Mouse (Mus musculus) cortical plate, adult 2 months (tissue): ENCODE results near the gene Slc7a5. TPM values are rescaled to one million over a fixed set of nuclear protein-coding genes. Genes with fewer than 3 reads are reported as not detected.

Source experiments
- H3K27ac ChIP-seq: fragments of 200-500 bp; 2 replicates; pipeline ENCODE4 v1.5.1; 2012; ENCODE audit warnings: low read length, control low read depth, inconsistent platforms; ENCODE audit not compliant: insufficient read depth
- H3K4me1 ChIP-seq: fragments of 200-500 bp; 2 replicates; pipeline ENCODE4 v1.6.1; 2011; ENCODE audit warnings: low read length; ENCODE audit not compliant: control insufficient read depth, insufficient read depth
- H3K4me3 ChIP-seq: fragments of 200-500 bp; 2 replicates; pipeline ENCODE4 v1.5.1; 2011; ENCODE audit warnings: mild to moderate bottlenecking, low read length, control low read depth; ENCODE audit not compliant: insufficient read depth
- CTCF ChIP-seq: fragments of 200-500 bp; IDR thresholded peaks from 2 replicates; pipeline ENCODE4 v1.5.1; 2011; ENCODE audit warnings: mild to moderate bottlenecking, control low read depth, low read length; ENCODE audit not compliant: insufficient read depth; ENCODE audit errors: extremely low read depth
- POLR2A ChIP-seq: fragments of 200-500 bp; IDR thresholded peaks from 2 replicates; pipeline ENCODE4 v1.6.1; 2011; ENCODE audit warnings: mild to moderate bottlenecking, low read length, control low read depth; ENCODE audit not compliant: insufficient read depth; ENCODE audit errors: extremely low read depth
- polyA plus RNA-seq: library from polyadenylated mRNA; depleted of rRNA; stranded (reverse); fragments of >200 nt; gene quantifications from 2 replicates; pipeline ENCODE4 v1.2.3, GENCODE M21; 2012

The Slc7a5 gene
- polyA plus RNA-seq, 1 experiment = 74.1 TPM

DNA sequence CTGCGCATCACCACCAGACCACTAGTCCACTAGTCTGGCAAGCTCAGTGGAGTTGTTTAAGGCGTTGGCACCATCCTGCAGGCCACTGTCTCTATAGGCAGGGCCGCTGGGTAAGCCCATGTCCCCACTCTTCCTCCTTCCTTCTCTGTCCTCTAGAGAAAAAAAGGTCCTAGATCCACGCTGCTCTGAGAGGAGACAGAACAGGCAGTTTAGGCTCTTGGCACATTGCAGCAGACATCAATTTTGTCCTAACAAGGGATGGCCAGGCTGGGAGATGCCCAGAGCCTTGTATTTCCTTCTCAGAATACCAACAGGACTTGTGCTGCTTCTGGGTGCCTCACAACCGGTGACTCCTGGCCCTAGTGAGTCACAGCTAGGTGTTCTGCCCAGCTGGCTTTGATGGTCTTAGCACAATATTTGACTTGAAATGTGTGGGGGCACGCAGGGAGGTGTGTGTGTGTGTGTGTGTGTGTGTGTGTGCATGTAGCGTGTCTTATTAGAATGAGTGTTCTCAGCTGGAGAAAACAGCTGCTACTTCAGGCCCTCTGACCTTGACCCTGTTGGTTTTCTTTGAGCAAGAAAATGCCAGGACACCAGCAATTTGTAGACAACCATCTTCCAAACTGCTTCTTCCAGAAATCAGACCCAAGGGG is 29.5 kb downstream of the Slc7a5 start:
- Histone ChIP-seq H3K27ac (no peak overlapping the region), H3K4me1 (peaks cover 6% of the 10 kb centered on the region), H3K4me3 (no peak overlapping the region)
- TF ChIP-seq CTCF (no peak), POLR2A (no peak)

- H3K4me3 ChIP-seq = no peak overlapping the region
- H3K4me1 ChIP-seq = peaks cover 6% of the 10 kb centered on the region
- no peak overlapping the region for H3K27ac ChIP-seq
- TF ChIP-seq CTCF = no peak
- TF ChIP-seq POLR2A = no peak
Measured at GRCm38 (mm10) chr8:121877212-121877611, 30.3 kb downstream of the Slc7a5 start.

GRCm38 (mm10) chr8:121875517-121875916 is 32.0 kb downstream of the Slc7a5 start:
- Histone ChIP-seq H3K4me1 (peaks cover 6% of the 10 kb centered on the region), H3K27ac (no peak overlapping the region), H3K4me3 (no peak overlapping the region)
- TF ChIP-seq CTCF (no peak), POLR2A (no peak)

DNA sequence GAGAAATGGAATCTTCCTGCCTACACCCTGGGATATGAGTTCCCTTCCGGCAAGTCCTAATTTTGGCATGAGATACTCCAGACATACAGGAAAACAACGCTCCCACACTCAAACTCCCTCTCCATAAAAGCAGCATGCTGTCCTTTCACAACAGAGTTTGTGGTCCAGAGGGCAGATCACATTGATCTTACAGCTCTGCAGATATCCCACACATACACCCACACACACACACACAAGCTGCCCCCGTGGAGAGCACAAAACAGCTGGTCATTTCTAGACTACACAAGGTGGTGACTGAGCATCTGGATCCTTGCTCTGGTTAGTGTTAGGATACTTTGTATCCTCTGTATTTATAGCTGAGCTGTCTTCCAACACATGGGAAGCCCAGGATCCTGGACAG is 32.4 kb downstream of the Slc7a5 start:
- H3K4me1 ChIP-seq = peaks cover 6% of the 10 kb centered on the region
- TF ChIP-seq POLR2A (no peak), CTCF (no peak)
- no peak overlapping the region for H3K27ac ChIP-seq
- no peak overlapping the region for H3K4me3 ChIP-seq

- Histone ChIP-seq H3K4me1 (peaks cover 6% of the 10 kb centered on the region), H3K27ac (no peak overlapping the region), H3K4me3 (no peak overlapping the region)
- TF ChIP-seq POLR2A (no peak), CTCF (peak; percentile 61)
Measured at GRCm38 (mm10) chr8:121874031-121874430, 33.5 kb downstream of the Slc7a5 start.

DNA sequence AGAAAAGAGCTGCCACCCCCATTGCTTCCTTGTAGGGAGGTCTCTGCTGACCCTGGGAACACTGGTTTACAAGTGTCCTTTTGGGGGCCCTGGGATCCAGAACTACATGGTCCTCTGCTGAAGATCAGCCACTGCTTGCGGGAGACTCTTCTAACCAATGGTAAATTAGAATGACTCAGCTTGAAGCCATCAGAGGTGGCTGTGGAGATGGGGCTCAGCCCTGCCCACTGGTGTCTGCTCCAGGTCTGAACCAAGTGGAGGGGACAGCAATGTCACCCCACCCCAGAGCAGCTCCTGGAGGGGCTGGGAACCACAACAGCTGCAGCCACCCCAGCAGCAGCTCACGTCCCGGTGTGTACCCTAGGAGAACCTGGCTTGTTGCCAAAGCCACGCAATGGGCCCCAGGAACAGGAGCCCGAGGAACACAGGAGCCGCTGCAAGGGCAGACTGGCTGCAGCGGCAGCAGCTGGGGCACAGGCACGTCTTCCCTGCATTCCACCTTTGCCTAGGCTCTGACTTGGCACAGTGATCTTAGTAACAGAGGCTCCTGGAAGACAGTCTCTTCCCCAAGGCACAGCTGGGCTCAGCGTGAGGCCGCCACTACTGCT is 35.6 kb downstream of the Slc7a5 start:
- Histone ChIP-seq H3K27ac (no peak overlapping the region), H3K4me1 (peaks cover 6% of the 10 kb centered on the region), H3K4me3 (no peak overlapping the region)
- no peak for TF ChIP-seq POLR2A
- no peak for TF ChIP-seq CTCF

DNA sequence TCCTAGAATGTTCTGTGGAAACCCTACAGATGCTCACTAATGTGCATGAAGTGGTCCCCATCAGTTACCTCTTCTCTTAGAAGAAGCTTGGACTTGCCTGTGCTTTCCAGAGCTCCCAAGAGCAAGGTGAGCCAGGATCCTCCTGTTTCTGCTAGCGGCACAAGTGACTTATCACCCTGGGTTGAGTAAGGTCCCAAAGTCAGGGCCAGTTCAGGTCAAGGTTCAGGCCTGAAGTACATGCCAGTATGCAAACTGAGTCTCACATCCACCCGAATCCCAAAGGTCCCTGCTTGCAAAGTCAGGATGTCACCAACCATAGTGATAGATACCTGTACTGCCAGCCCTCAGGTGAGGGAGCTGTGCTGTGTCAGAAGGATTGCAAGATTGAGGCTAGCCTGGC is 37.3 kb downstream of the Slc7a5 start:
- TF ChIP-seq POLR2A (no peak), CTCF (no peak)
- Histone ChIP-seq H3K4me1 (peaks cover 4% of the 10 kb centered on the region), H3K4me3 (no peak overlapping the region), H3K27ac (no peak overlapping the region)

- TF ChIP-seq POLR2A (no peak), CTCF (no peak)
- H3K27ac ChIP-seq = no peak overlapping the region
Measured at GRCm38 (mm10) chr8:121868896-121869295, 38.6 kb downstream of the Slc7a5 start.

GRCm38 (mm10) chr8:121868196-121868595 is 39.3 kb downstream of the Slc7a5 start:
- Histone ChIP-seq H3K4me3 (no peak overlapping the region), H3K4me1 (no peaks in the 10 kb centered on the region), H3K27ac (no peak overlapping the region)
- no peak for TF ChIP-seq POLR2A
- no peak for TF ChIP-seq CTCF

More at GRCm38 (mm10) chr8:121868896-121869295, 38.6 kb downstream of the Slc7a5 start:
- no peak overlapping the region for H3K4me3 ChIP-seq
- H3K4me1 ChIP-seq = no peaks in the 10 kb centered on the region

- no peak overlapping the region for H3K27ac ChIP-seq
- TF ChIP-seq POLR2A (no peak), CTCF (no peak)
- H3K4me3 ChIP-seq = no peak overlapping the region
- H3K4me1 ChIP-seq = no peaks in the 10 kb centered on the region
Measured at GRCm38 (mm10) chr8:121865356-121865755, 42.1 kb downstream of the Slc7a5 start.
